Mouse (Mus musculus): ENCODE measurements around the gene Nxpe2. TPM values are rescaled to one million over a fixed set of nuclear protein-coding genes. Genes with fewer than 3 reads are reported as not detected.

Gene Nxpe2
- polyA plus RNA-seq, 1 experiment from 2014 or later = 2.1 TPM

DNA sequence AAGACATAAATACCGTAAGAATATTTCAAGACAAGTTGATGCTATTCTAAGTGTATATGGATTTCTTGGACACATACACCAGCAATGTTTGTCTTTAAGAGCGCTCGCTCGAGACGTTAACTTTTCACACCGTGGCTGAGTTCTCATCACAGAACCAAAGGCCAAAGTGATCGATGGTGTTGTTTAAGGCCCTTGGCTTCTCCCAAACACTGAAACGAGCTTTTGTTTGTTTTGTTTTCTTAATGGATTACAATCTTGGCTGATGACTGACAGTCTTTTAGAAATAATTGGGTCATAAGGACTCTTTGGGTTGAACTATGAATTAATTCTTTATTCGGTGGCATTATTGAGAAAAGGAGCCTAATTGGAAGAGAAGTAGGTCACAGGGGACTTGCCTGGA, 7.8 kb downstream of the Nxpe2 start:
- no peak overlapping the region for H3K4me2 ChIP-seq (ENCODE audit: low read length)
- TF ChIP-seq CTCF (IDR thresholded peaks at IDR 0.05; ENCODE audit: low read depth) = no peak
- H3K9ac ChIP-seq (ENCODE audit: low read depth, low read length) = no peak overlapping the region
- no peaks in the 10 kb centered on the region for H3K4me1 ChIP-seq (replicated peaks; ENCODE audit: insufficient read depth, low read length)
- no peak for ATAC-seq (replicated peaks; ENCODE audit: low FRiP score, low read depth)
- no peaks in the 10 kb centered on the region for H3K9me3 ChIP-seq (replicated peaks; ENCODE audit: low read length)
- no peak overlapping the region for H3K4me3 ChIP-seq (replicated peaks; ENCODE audit: low read depth, low read length)
- WGBS = 76% methylated on average over 9 of the region's 9 CpGs
- H3K36me3 ChIP-seq (ENCODE audit: insufficient read depth, low read length) = no peaks in the 10 kb centered on the region
- no peak overlapping the region for H3K27ac ChIP-seq
- no peaks in the 10 kb centered on the region for H3K27me3 ChIP-seq (ENCODE audit: insufficient read depth, low read length)
- no peak for DNase-seq (ENCODE audit: low spot score)

- WGBS = 59% methylated on average over 10 of the region's 10 CpGs
- DNase-seq (ENCODE audit: low spot score) = peak; percentile 15
These were observed 12.4 kb downstream of the Nxpe2 start for GRCm38 (mm10) chr9:48340708-48341380.

GRCm38 (mm10) chr9:48339563-48339962, 13.7 kb downstream of the Nxpe2 start:
- DNase-seq (ENCODE audit: low spot score) = peak; percentile 21
- Histone ChIP-seq H3K27me3 (ENCODE audit: insufficient read depth, low read length) (no peaks in the 10 kb centered on the region), H3K9ac (ENCODE audit: low read depth, low read length) (no peak overlapping the region), H3K4me3 (replicated peaks; ENCODE audit: low read depth, low read length) (no peak overlapping the region), H3K9me3 (replicated peaks; ENCODE audit: low read length) (no peaks in the 10 kb centered on the region), H3K36me3 (ENCODE audit: insufficient read depth, low read length) (no peaks in the 10 kb centered on the region), H3K4me1 (replicated peaks; ENCODE audit: insufficient read depth, low read length) (no peaks in the 10 kb centered on the region), H3K27ac (no peak overlapping the region), H3K4me2 (ENCODE audit: low read length) (no peak overlapping the region)
- WGBS = 59% methylated on average over 5 of the region's 5 CpGs
- no peak for TF ChIP-seq CTCF (IDR thresholded peaks at IDR 0.05; ENCODE audit: low read depth)
- ATAC-seq (replicated peaks; ENCODE audit: low FRiP score, low read depth) = no peak

More at GRCm38 (mm10) chr9:48340708-48341380, 12.4 kb downstream of the Nxpe2 start:
- Histone ChIP-seq H3K4me1 (replicated peaks; ENCODE audit: insufficient read depth, low read length) (no peaks in the 10 kb centered on the region), H3K9me3 (replicated peaks; ENCODE audit: low read length) (no peaks in the 10 kb centered on the region), H3K9ac (ENCODE audit: low read depth, low read length) (no peak overlapping the region), H3K27me3 (ENCODE audit: insufficient read depth, low read length) (no peaks in the 10 kb centered on the region), H3K36me3 (ENCODE audit: insufficient read depth, low read length) (no peaks in the 10 kb centered on the region), H3K27ac (no peak overlapping the region), H3K4me3 (replicated peaks; ENCODE audit: low read depth, low read length) (no peak overlapping the region), H3K4me2 (ENCODE audit: low read length) (no peak overlapping the region)
- no peak for TF ChIP-seq CTCF (IDR thresholded peaks at IDR 0.05; ENCODE audit: low read depth)
- ATAC-seq (replicated peaks; ENCODE audit: low FRiP score, low read depth) = no peak

DNA sequence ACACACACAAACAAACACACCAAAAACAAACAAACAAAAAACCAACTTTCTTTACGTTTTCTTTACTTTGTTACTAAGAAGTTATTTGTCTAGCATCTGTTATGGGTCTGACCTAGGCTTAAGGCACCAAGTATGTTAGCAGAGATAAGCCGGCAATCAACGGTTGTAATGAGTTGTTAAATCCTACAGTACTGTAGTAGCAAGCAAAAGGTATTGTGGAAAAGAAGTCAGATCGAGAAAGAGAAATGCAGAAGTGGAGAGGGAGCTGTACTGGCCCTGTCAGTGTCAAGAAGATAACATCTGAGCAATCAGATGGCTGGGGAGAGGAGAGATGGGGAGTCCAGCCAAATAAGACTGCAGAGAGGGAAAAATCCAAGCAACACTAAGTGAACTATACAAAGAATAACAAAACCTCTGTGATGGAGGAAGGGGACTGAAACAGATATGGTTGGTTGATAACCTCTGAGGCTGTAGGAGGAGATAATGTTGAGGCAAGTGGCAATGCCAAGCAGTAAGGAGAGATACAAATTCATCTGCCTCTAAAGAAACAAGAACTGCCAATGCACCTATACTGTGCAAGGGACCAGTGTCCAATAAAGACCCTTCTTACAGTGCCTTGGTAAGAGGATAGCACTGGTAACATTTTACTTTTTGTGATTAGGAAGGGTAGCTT, 14.3 kb downstream of the Nxpe2 start:
- Histone ChIP-seq H3K9me3 (replicated peaks; ENCODE audit: low read length) (no peaks in the 10 kb centered on the region), H3K27me3 (ENCODE audit: insufficient read depth, low read length) (no peaks in the 10 kb centered on the region), H3K4me2 (ENCODE audit: low read length) (no peak overlapping the region), H3K4me1 (replicated peaks; ENCODE audit: insufficient read depth, low read length) (no peaks in the 10 kb centered on the region), H3K27ac (no peak overlapping the region), H3K36me3 (ENCODE audit: insufficient read depth, low read length) (no peaks in the 10 kb centered on the region), H3K9ac (ENCODE audit: low read depth, low read length) (no peak overlapping the region), H3K4me3 (replicated peaks; ENCODE audit: low read depth, low read length) (no peak overlapping the region)
- ATAC-seq (replicated peaks; ENCODE audit: low FRiP score, low read depth) = no peak
- 62% methylated on average over 4 of the region's 4 CpGs for WGBS
- DNase-seq (ENCODE audit: low spot score) = no peak
- TF ChIP-seq CTCF (IDR thresholded peaks at IDR 0.05; ENCODE audit: low read depth) = no peak

- WGBS = 93% methylated on average over 7 of the region's 7 CpGs
- no peaks in the 10 kb centered on the region for H3K9me3 ChIP-seq (replicated peaks; ENCODE audit: low read length)
- ATAC-seq (replicated peaks; ENCODE audit: low FRiP score, low read depth) = no peak
These were observed 23.7 kb downstream of the Nxpe2 start for GRCm38 (mm10) chr9:48329597-48329996.

GRCm38 (mm10) chr9:48326338-48326737, 26.9 kb downstream of the Nxpe2 start:
- WGBS = 87% methylated on average over 9 of the region's 9 CpGs

More at GRCm38 (mm10) chr9:48329597-48329996, 23.7 kb downstream of the Nxpe2 start:
- H3K4me2 ChIP-seq (ENCODE audit: low read length) = no peak overlapping the region
- no peak overlapping the region for H3K4me3 ChIP-seq (replicated peaks; ENCODE audit: low read depth, low read length)
- no peaks in the 10 kb centered on the region for H3K27me3 ChIP-seq (ENCODE audit: insufficient read depth, low read length)
- H3K4me1 ChIP-seq (replicated peaks; ENCODE audit: insufficient read depth, low read length) = no peaks in the 10 kb centered on the region
- no peak for TF ChIP-seq CTCF (IDR thresholded peaks at IDR 0.05; ENCODE audit: low read depth)
- no peaks in the 10 kb centered on the region for H3K36me3 ChIP-seq (ENCODE audit: insufficient read depth, low read length)
- H3K9ac ChIP-seq (ENCODE audit: low read depth, low read length) = no peak overlapping the region
- no peak for DNase-seq (ENCODE audit: low spot score)
- H3K27ac ChIP-seq = no peak overlapping the region

More at GRCm38 (mm10) chr9:48326338-48326737, 26.9 kb downstream of the Nxpe2 start:
- Histone ChIP-seq H3K9ac (ENCODE audit: low read depth, low read length) (no peak overlapping the region), H3K27ac (no peak overlapping the region), H3K4me2 (ENCODE audit: low read length) (no peak overlapping the region), H3K4me3 (replicated peaks; ENCODE audit: low read depth, low read length) (no peak overlapping the region), H3K27me3 (ENCODE audit: insufficient read depth, low read length) (no peaks in the 10 kb centered on the region), H3K36me3 (ENCODE audit: insufficient read depth, low read length) (no peaks in the 10 kb centered on the region), H3K4me1 (replicated peaks; ENCODE audit: insufficient read depth, low read length) (no peaks in the 10 kb centered on the region), H3K9me3 (replicated peaks; ENCODE audit: low read length) (no peaks in the 10 kb centered on the region)
- ATAC-seq (replicated peaks; ENCODE audit: low FRiP score, low read depth) (no peak), DNase-seq (ENCODE audit: low spot score) (no peak)
- no peak for TF ChIP-seq CTCF (IDR thresholded peaks at IDR 0.05; ENCODE audit: low read depth)

Measured in kidney, postnatal 0 days (tissue).